Mouse (Mus musculus) embryonic stem cell, embryonic (primary cell): ENCODE results near the gene Psme2.

Experiments
- CTCF ChIA-PET, 4 experiments: fragments of 300-600 bp in 2 of 4; fragments of 350-600 bp in 2 of 4; sonication (Branson Sonifier 250); formaldehyde crosslinking; loops; one replicate each; lab custom pipeline; 2022; ENCODE audit warnings: inconsistent platforms in 2 of 4; lab: Charles Lee
- POLR2A ChIA-PET, 4 experiments: fragments of 300-600 bp in 2 of 4; fragments of 350-600 bp in 2 of 4; sonication (Branson Sonifier 250); formaldehyde crosslinking; loops; one replicate each; lab custom pipeline; 2022; ENCODE audit warnings: antibody characterized with exemption in 4 of 4, inconsistent platforms in 1 of 4; lab: Charles Lee

The Psme2 gene

DNA sequence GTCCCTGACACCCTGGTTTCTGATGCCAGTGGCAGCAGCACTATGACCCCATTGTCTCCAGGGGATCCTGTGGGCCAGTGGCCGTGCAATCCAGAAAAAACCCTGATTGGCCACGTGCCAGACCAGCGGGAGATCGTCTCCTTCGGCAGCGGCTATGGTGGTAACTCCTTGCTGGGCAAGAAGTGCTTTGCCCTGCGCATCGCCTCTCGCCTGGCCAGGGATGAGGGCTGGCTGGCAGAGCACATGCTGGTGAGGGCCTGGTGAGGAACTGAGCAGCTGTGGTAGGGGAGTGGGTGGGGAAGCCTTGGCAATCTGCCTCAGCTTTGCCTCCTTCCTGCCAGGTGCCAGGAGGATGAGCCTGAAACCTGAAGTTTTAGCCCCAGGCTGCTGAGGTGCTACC lies 46.6 kb downstream of the Psme2 start:
- ChIA-PET POLR2A (interaction anchor here in 2 of 4 experiments (0.5 to 8.1 kb wide), 3 partner anchors 10 to 154 kb away, joined by 3 to 96 read pairs (median 5); no protein-coding TSS in a partner anchor), CTCF (interaction anchor here in 1 of 4 experiments (0.7 kb wide), 1 partner anchor 73 kb away, joined by 3 read pairs; no protein-coding TSS in a partner anchor)

GRCm38 (mm10) chr14:55542268-55542667 lies 48.6 kb downstream of the Psme2 start:
- ChIA-PET POLR2A (interaction anchor here in 3 of 4 experiments (0.5 to 8.1 kb wide), 11 partner anchors 9 to 221 kb away, joined by 3 to 96 read pairs (median 7); partner anchors contain the start of genes A730061H03Rik (in 2 of the 3), Dcaf11 (in 2 of the 3), Dhrs4 (in 1 of the 3) and Psme1 (in 1 of the 3)), CTCF (interaction anchor here in 1 of 4 experiments (0.5 kb wide), 1 partner anchor 16 kb away, joined by 3 read pairs; no protein-coding TSS in a partner anchor)

DNA sequence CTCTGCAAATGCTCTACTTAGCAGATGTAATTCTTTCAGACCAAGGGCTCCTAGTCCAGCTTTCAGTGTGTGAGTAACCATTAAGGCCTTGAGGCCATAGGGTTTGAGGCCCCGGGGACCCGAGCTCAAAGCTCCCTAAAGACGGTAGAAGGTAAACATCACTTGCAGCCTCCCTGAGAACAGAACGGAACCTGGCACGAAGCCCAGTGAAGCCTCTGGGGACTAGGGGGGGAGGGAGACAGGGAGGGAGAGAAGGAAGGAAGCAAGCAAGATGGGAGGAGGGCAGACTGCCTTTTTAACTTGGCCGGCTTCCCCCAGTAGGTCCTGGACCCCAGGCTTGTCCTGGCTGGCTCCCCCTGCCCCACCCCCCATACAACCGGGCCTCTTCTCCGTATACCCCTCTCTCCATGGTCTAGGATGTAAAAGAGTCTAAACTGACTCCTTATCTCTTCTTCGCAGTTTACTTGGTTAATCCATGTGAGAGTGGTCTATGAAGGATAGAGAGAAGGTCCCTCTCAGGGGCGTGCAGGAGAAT lies 50.1 kb downstream of the Psme2 start:
- ChIA-PET POLR2A (interaction anchor here in 3 of 4 experiments (0.6 to 8.1 kb wide), 63 partner anchors 7 to 836 kb away, joined by 3 to 96 read pairs (median 4); partner anchors contain the start of genes A730061H03Rik (in 3 of the 3), Dcaf11 (in 3 of the 3), Dhrs4 (in 3 of the 3) and Carmil3 (in 2 of the 3)), CTCF (interaction anchor here in 3 of 4 experiments (0.5 to 2.4 kb wide), 10 partner anchors 8 to 419 kb away, joined by 3 to 9 read pairs (median 6); partner anchors contain the start of genes Dhrs4 (in 1 of the 3) and Fitm1 (in 1 of the 3))

DNA sequence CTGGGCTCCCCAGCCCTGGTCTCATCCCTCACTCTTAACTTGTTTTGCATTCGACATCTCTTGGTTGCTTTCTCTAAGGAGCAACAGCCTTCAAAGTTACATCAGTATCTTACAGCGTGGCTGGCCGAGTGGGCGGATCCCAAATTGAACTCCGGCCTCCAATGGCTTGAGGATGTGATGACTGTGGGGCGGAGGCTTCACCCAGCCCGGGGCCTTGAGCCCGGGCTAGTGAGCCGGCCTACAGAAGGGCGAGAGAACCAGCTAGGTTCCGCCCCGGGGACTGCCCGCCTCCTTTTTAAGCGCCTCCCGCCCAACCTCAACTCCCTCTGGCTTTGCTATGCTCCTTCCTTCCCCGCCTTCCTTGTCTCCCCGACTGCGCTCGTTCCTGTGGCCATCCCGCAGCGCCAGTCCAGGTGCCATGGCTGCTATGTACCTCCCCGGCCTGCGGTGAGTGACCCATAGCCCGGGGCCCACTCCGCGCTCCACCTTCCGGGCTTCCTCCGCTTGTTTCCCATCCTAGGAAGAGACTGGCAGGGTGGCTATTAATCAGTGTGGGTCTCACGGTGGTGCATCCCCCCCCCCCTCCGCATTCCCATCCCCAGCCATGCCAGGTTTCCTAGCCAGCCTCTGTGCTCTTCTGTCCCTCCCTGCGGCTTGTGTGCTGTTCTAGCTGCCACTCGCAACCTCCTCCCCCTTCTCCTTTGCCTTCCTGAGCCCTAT lies 50.7 kb downstream of the Psme2 start, which contains the start of gene Pck2:
Pck2 (plus strand) TSS at position 200 of the 720 bp plus-strand sequence.
- ChIA-PET CTCF (interaction anchor here in 3 of 4 experiments (0.5 to 2.4 kb wide), 14 partner anchors 8 to 525 kb away, joined by 3 to 9 read pairs (median 4); partner anchors contain the start of genes A730061H03Rik (in 1 of the 3), Dcaf11 (in 1 of the 3), Dhrs4 (in 1 of the 3) and Fitm1 (in 1 of the 3)), POLR2A (interaction anchor here (0.5 to 8.1 kb wide), 81 partner anchors 8 to 835 kb away, joined by 3 to 96 read pairs (median 4); partner anchors contain the start of genes A730061H03Rik (in 3 of the 4), Dcaf11 (in 3 of the 4), Emc9 (in 3 of the 4) and Carmil3 (in 2 of the 4))
